Mouse (Mus musculus) embryonic facial prominence, embryonic 11.5 days (tissue): ENCODE data around the gene Ablim1. TPM values are rescaled to one million over a fixed set of nuclear protein-coding genes. Genes with fewer than 3 reads are reported as not detected.

ENCODE experiments used
- ATAC-seq: fragments of 200-750 bp; cut with Nextera tagmentation; replicated peaks from 2 replicates; pipeline ENCODE4 v1.8.0; 2017; ENCODE audit warnings: low read depth; ENCODE audit not compliant: insufficient number of reproducible peaks, low FRiP score, low TSS enrichment
- DNase-seq: peaks from one replicate; pipeline ENCODE4 v3.0.0-alpha.2; 2015; ENCODE audit warnings: low spot score
- H3K27ac ChIP-seq: fragments of 300-500 bp; sonication (generic); replicated peaks from 2 replicates; pipeline ENCODE4 v1.5.1; 2014; ENCODE audit warnings: mild to moderate bottlenecking, low read depth, low read length, control low read depth
- H3K27me3 ChIP-seq: fragments of 300-500 bp; sonication (generic); 2 replicates; pipeline ENCODE4 v1.6.1; 2014; ENCODE audit warnings: mild to moderate bottlenecking, low read length, moderate library complexity, mixed read lengths; ENCODE audit not compliant: control insufficient read depth, insufficient read depth
- H3K36me3 ChIP-seq: fragments of 300-500 bp; sonication (generic); replicated peaks from 2 replicates; pipeline ENCODE4 v1.6.1; 2014; ENCODE audit warnings: low read depth, mild to moderate bottlenecking, low read length, moderate library complexity, mixed read lengths; ENCODE audit not compliant: control insufficient read depth, insufficient read depth
- H3K4me1 ChIP-seq: fragments of 300-500 bp; sonication (generic); 2 replicates; pipeline ENCODE4 v1.6.1; 2014; ENCODE audit warnings: low read length, mixed read lengths; ENCODE audit not compliant: control insufficient read depth, insufficient read depth
- H3K4me2 ChIP-seq: fragments of 300-500 bp; sonication (generic); 2 replicates; pipeline ENCODE4 v1.6.1; 2014; ENCODE audit warnings: low read depth, mild to moderate bottlenecking, control low read depth, low read length, moderate library complexity
- H3K4me3 ChIP-seq: fragments of 300-500 bp; sonication (generic); 2 replicates; pipeline ENCODE4 v1.5.1; 2014; ENCODE audit warnings: low read depth, low read length, control low read depth
- H3K9ac ChIP-seq: fragments of 300-500 bp; sonication (generic); replicated peaks from 2 replicates; pipeline ENCODE4 v1.6.1; 2014; ENCODE audit warnings: mild to moderate bottlenecking, control low read depth, low read length
- H3K9me3 ChIP-seq: fragments of 300-500 bp; sonication (generic); replicated peaks from 2 replicates; pipeline ENCODE4 v1.6.1; 2016; ENCODE audit warnings: mild to moderate bottlenecking, low read length, inconsistent platforms, mixed read lengths; ENCODE audit not compliant: control insufficient read depth
- WGBS: fragments of 180-500 bp; shearing (Covaris S2); extraction: QIAGEN DNeasy Blood & Tissue Kit; methylation state at CpG from one replicate; pipeline ENCODE4 v1.1.7; 2014; 5-methylcytosine and 5-hydroxymethylcytosine counted together
- polyA plus RNA-seq: library from polyadenylated mRNA; unstranded; fragments of >200 nt; fragmentation: Nextera tagmentation; extraction: Ambion mirVana; gene quantifications from 2 replicates; pipeline ENCODE4 v1.2.1, GENCODE M21; 2014

The Ablim1 gene
- polyA plus RNA-seq, 1 experiment from 2014 or later, result 22.8 TPM

- H3K9ac ChIP-seq, result no peak overlapping the region
- H3K4me3 ChIP-seq, result no peak overlapping the region
- 82% methylated on average over 8 of the region's 8 CpGs for WGBS
- H3K36me3 ChIP-seq, result no peaks in the 10 kb centered on the region
- DNase-seq (no peak), ATAC-seq (no peak)
- H3K4me1 ChIP-seq, result no peaks in the 10 kb centered on the region
- no peak overlapping the region for H3K4me2 ChIP-seq
- no peaks in the 10 kb centered on the region for H3K27me3 ChIP-seq
- no peaks in the 10 kb centered on the region for H3K9me3 ChIP-seq
- no peak overlapping the region for H3K27ac ChIP-seq
These were observed 8.4 kb upstream of the Ablim1 start for GRCm38 (mm10) chr19:57323087-57323486.

DNA sequence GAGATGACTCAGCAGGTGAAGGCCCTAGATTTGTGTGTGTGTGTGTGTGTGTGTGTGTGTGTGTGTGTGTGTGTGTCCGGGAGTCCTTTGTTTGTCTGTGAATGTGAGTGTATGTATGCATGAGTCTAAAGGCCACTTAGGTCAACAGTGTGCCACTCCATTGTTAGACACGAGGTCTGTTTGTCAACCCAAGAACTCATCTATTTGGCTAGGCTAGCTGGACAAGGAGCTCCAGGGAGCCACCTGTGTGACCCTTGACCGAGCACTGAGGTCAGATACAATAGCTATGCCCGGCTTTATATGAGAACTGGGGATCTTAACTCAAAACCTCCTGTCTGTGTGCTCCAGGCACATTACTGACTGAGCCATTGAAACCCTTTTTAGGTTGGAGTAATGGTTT is 7.8 kb upstream of the Ablim1 start:
- Histone ChIP-seq H3K4me1 (no peaks in the 10 kb centered on the region), H3K36me3 (no peaks in the 10 kb centered on the region), H3K4me3 (no peak overlapping the region), H3K9ac (no peak overlapping the region), H3K27me3 (no peaks in the 10 kb centered on the region), H3K4me2 (no peak overlapping the region), H3K9me3 (no peaks in the 10 kb centered on the region), H3K27ac (no peak overlapping the region)
- 76% methylated on average over 4 of the region's 4 CpGs for WGBS
- no peak for DNase-seq
- no peak for ATAC-seq

DNA sequence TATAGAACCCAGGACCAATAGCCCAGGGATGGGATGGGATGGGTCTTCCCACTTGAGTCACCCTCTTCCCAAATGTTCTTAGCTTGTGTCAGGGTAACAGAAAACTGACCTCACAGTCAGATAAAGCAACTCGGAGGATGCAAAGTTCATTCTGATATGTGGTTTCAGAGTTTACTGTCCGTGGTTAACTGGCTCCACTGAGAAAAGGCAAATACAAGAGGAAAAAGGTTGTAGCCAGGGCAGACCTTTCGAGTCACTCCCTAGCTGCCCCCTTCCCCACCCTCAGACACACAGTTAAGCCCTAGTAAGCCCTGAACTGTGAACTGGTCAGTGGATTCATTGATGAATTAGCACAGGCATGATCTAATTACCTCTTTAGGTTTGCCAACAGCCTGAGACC is 7.1 kb upstream of the Ablim1 start:
- ATAC-seq (no peak), DNase-seq (no peak)
- Histone ChIP-seq H3K4me1 (no peaks in the 10 kb centered on the region), H3K36me3 (no peaks in the 10 kb centered on the region), H3K9ac (no peak overlapping the region), H3K9me3 (no peaks in the 10 kb centered on the region), H3K27me3 (no peaks in the 10 kb centered on the region), H3K4me3 (no peak overlapping the region), H3K27ac (no peak overlapping the region), H3K4me2 (no peak overlapping the region)
- 83% methylated on average over 3 of the region's 3 CpGs for WGBS

DNA sequence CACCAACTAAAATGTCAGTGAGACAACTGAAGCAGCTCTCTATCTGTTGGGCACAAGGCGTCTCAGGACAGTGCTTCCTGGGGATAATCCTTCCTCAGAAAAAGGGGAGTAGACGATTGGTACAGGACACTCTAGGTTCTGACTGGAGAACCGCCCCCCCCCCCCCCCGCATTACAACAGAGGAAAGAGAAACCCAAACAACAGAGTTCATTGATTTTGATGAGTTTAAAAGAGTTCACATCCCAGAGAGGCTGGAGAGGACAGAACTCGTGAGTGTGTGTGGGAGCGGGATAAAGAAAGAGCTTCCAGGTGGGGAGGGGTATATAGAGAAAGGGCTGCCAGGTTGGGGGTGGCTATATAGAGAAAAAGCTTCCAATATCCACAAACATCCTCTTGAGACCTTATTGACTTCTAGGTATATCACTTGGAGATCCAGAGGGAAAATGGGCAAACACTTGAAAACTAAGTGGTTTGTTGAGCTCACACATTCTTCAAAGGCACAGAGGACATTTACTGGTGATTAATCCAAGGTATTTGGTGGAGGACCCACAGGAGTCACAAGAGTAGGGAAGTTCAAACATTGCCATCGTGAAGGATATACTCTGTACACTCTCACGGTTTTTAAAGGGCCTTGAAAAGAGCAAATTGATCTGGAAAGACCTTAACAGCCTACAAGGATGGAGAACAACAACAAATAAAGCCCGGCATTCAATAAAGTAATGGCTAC is 6.1 kb upstream of the Ablim1 start:
- no peaks in the 10 kb centered on the region for H3K4me1 ChIP-seq
- no peak for ATAC-seq
- no peaks in the 10 kb centered on the region for H3K36me3 ChIP-seq
- WGBS, result 80% methylated on average over 9 of the region's 9 CpGs
- H3K4me3 ChIP-seq, result no peak overlapping the region
- no peak for DNase-seq
- H3K27ac ChIP-seq, result no peak overlapping the region
- H3K4me2 ChIP-seq, result no peak overlapping the region
- H3K9ac ChIP-seq, result no peak overlapping the region
- no peaks in the 10 kb centered on the region for H3K27me3 ChIP-seq
- H3K9me3 ChIP-seq, result no peaks in the 10 kb centered on the region

GRCm38 (mm10) chr19:57316597-57316996 is 1.9 kb upstream of the Ablim1 start:
- ATAC-seq (no peak), DNase-seq (no peak)
- WGBS, result 87% methylated on average over 3 of the region's 3 CpGs
- H3K9me3 ChIP-seq, result no peaks in the 10 kb centered on the region
- H3K36me3 ChIP-seq, result no peaks in the 10 kb centered on the region
- no peak overlapping the region for H3K9ac ChIP-seq
- H3K4me1 ChIP-seq, result no peaks in the 10 kb centered on the region
- H3K27ac ChIP-seq, result no peak overlapping the region
- no peak overlapping the region for H3K4me3 ChIP-seq
- peaks cover 2% of the 10 kb centered on the region for H3K27me3 ChIP-seq
- H3K4me2 ChIP-seq, result no peak overlapping the region

GRCm38 (mm10) chr19:57315013-57315565 is 370 bp upstream of the Ablim1 start:
- peak overlapping the region; percentile 90 for H3K4me2 ChIP-seq
- peak overlapping the region; percentile 50 for H3K9ac ChIP-seq
- 43% methylated on average over 11 of the region's 11 CpGs for WGBS
- no peaks in the 10 kb centered on the region for H3K4me1 ChIP-seq
- H3K36me3 ChIP-seq, result no peaks in the 10 kb centered on the region
- H3K9me3 ChIP-seq, result no peaks in the 10 kb centered on the region
- ATAC-seq (0 out of 2 replicates have a peak, but pooled peaks have one; percentile 59), DNase-seq (no peak)
- H3K4me3 ChIP-seq, result peak overlapping the region; percentile 38
- H3K27ac ChIP-seq, result no peak overlapping the region
- peaks cover 2% of the 10 kb centered on the region for H3K27me3 ChIP-seq

GRCm38 (mm10) chr19:57313891-57314345 is 801 bp downstream of the Ablim1 start:
- peak overlapping the region; percentile 90 for H3K4me2 ChIP-seq
- H3K27ac ChIP-seq, result no peak overlapping the region
- H3K9me3 ChIP-seq, result no peaks in the 10 kb centered on the region
- no peaks in the 10 kb centered on the region for H3K4me1 ChIP-seq
- 76% methylated on average over 3 of the region's 3 CpGs for WGBS
- no peak overlapping the region; the same call in 1 of the 2 replicates for H3K9ac ChIP-seq
- H3K4me3 ChIP-seq, result peak overlapping the region; percentile 38
- H3K36me3 ChIP-seq, result no peaks in the 10 kb centered on the region
- no peak for ATAC-seq
- DNase-seq, result no peak
- peaks cover 2% of the 10 kb centered on the region for H3K27me3 ChIP-seq

GRCm38 (mm10) chr19:57313226-57313625 is 1.5 kb downstream of the Ablim1 start:
- H3K4me3 ChIP-seq, result no peak overlapping the region
- no peaks in the 10 kb centered on the region for H3K9me3 ChIP-seq
- no peak for ATAC-seq
- no peaks in the 10 kb centered on the region for H3K4me1 ChIP-seq
- H3K27ac ChIP-seq, result no peak overlapping the region
- H3K36me3 ChIP-seq, result no peaks in the 10 kb centered on the region
- no peak for DNase-seq
- 74% methylated on average over 10 of the region's 10 CpGs for WGBS
- no peak overlapping the region for H3K4me2 ChIP-seq
- H3K27me3 ChIP-seq, result peaks cover 2% of the 10 kb centered on the region
- H3K9ac ChIP-seq, result no peak overlapping the region
